Mouse (Mus musculus): ENCODE measurements around the gene Hhat. TPM values are rescaled to one million over a fixed set of nuclear protein-coding genes. Genes with fewer than 3 reads are reported as not detected.

The Hhat gene
- 12.6 and 15.5 TPM in 2 replicates for polyA plus RNA-seq (2011; ENCODE audit: insufficient read length, low read depth, missing spikeins)

DNA sequence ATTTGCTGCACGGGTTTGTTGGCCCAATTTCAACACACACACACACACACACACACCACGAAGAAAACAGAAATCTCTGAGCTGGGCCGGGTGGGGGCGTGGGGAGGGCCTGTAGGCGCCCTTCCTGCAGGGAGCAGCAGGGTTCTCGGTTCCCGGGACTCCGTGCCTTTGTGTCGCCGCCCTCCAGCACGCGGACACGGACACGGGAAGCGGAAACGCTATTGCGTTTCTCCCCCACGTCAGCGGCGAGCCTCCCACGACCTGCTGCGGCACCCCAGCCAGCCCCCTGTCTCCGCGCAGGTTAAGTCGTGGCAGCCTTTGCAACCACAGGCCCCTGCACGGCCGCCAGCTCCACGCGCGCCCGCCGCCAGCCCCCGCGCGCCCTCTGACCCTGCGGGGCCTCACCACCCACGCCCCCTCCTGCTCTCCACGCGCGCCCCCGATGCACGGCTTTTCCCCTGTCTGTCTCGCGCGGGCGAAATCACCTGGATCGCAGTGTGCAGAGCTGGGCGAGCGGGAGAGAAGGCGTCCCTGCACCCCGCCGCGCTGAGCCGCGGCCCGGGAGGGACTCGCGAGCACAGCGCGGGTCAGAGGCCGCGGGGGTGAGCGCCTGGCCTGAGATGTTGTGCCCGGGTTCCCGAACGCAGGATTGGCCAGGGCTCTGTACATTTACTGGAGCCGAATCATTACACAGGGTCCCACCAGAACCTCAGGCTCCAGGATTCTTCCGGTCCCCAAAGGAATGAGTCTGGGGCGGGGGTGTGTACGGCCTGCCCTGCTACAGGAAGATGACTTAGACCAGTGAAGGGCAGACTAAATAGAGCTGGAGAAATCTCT is at the start of gene Hhat:
Gene Hhat (minus strand): TSS at position 729 of the 837 bp plus-strand sequence.
- Histone ChIP-seq H3K4me1 (ENCODE audit: control insufficient read depth, insufficient read depth, low read length) (peaks cover 7% of the 10 kb centered on the region), H3K4me3 (ENCODE audit: insufficient read depth, low read length) (peak within 1 kb of the TSS; percentile 33), H3K27ac (ENCODE audit: insufficient read depth, low read length) (peak within 1 kb of the TSS; percentile 89)
- TF ChIP-seq POLR2A (IDR thresholded peaks at IDR 0.05; ENCODE audit: low read depth, low read length) (peak; percentile 72), CTCF (IDR thresholded peaks at IDR 0.05; ENCODE audit: borderline replicate concordance, insufficient read depth, low read length) (no peak)

DNA sequence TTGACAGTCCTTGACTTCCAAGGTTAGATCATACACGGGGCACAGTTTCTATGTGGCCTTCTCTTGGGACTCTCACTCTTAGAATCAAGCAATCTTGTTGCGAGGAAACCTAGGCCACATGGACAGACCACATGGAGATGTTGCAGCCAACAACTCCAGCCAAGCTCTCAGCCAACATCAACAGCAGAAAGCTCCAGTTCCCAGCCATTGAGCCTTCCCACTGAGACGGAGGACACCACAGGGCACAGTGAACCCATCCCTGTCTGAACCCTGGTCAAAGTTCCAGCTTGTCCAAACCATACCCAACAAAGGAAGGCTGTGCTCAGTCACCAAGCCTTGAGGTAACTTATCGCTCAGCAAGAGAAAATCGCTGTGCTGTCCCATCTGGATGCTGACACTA is 47.3 kb upstream of the Hhat start:
- H3K4me3 ChIP-seq (ENCODE audit: insufficient read depth, low read length), result no peak overlapping the region
- TF ChIP-seq CTCF (IDR thresholded peaks at IDR 0.05; ENCODE audit: borderline replicate concordance, insufficient read depth, low read length) (no peak), POLR2A (IDR thresholded peaks at IDR 0.05; ENCODE audit: low read depth, low read length) (no peak)

DNA sequence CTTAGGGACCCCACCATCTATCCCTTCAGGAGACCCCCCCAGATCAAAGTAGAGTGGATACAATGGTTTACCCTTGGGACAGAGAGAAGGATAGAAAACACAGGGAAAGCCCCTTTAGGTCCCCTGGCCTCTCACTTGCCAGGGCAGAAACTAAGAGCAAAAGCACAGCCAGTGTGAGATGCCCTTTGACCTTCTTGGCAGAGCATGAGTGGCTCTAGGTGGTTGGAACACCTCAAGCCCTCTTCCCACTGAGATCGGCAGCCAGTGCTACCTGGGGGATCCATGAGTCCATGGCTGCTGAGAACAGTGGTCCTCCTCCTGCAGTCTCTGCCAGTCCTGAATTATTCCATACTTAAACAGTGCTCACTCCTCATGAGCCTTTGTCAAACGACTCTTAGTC is 44.8 kb upstream of the Hhat start:
- Histone ChIP-seq H3K4me3 (ENCODE audit: insufficient read depth, low read length) (no peak overlapping the region), H3K27ac (ENCODE audit: insufficient read depth, low read length) (no peak overlapping the region), H3K4me1 (ENCODE audit: control insufficient read depth, insufficient read depth, low read length) (no peaks in the 10 kb centered on the region)
- TF ChIP-seq POLR2A (IDR thresholded peaks at IDR 0.05; ENCODE audit: low read depth, low read length) (no peak), CTCF (IDR thresholded peaks at IDR 0.05; ENCODE audit: borderline replicate concordance, insufficient read depth, low read length) (no peak)

More for the DNA sequence above, 47.3 kb upstream of the Hhat start:
- Histone ChIP-seq H3K4me1 (ENCODE audit: control insufficient read depth, insufficient read depth, low read length) (peaks cover 5% of the 10 kb centered on the region; the same call in 1 of the 2 replicates), H3K27ac (ENCODE audit: insufficient read depth, low read length) (no peak overlapping the region)

DNA sequence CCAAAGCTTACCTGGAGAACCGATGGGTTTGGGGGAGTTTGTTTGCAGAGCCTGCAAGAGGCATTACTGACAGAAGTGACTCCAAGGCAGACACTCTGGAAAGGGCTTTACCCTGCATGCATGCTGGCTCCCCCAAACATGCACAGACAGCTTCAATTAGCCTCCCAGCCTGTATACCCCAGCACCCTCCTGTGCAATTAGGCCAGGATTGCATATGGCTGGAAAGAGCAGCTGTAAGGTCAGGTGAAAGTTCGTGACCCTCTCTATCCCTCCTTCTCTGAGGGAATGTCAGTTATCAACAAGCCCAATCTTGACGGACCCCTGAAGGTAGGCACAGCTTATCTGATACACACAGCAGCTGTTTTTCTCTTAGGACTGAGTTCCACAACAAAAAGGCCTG is 43.7 kb upstream of the Hhat start:
- no peaks in the 10 kb centered on the region for H3K4me1 ChIP-seq (ENCODE audit: control insufficient read depth, insufficient read depth, low read length)
- no peak for TF ChIP-seq POLR2A (IDR thresholded peaks at IDR 0.05; ENCODE audit: low read depth, low read length)
- no peak for TF ChIP-seq CTCF (IDR thresholded peaks at IDR 0.05; ENCODE audit: borderline replicate concordance, insufficient read depth, low read length)
- no peak overlapping the region for H3K27ac ChIP-seq (ENCODE audit: insufficient read depth, low read length)
- no peak overlapping the region for H3K4me3 ChIP-seq (ENCODE audit: insufficient read depth, low read length)

DNA sequence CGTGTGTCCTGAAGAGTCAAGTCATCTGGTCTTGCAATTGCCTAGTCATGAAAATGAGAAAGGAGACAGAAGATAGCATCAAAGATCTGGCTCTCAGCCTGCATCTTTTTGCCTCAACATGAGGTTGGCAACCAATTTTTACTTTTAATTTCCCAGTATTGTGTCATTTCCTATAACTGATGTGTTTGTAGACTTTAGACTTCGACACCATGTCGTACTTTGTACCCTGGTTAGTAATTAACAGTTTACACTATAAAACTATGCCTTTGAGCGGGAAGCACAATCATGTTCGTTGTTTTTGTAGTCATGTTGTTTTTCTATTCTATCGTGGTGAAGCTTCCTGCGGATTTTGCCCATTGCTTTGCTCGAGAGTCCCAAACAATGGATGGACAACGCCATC is 41.7 kb upstream of the Hhat start:
- no peak overlapping the region for H3K4me3 ChIP-seq (ENCODE audit: insufficient read depth, low read length)
- H3K4me1 ChIP-seq (ENCODE audit: control insufficient read depth, insufficient read depth, low read length), result no peaks in the 10 kb centered on the region
- no peak overlapping the region for H3K27ac ChIP-seq (ENCODE audit: insufficient read depth, low read length)
- TF ChIP-seq POLR2A (IDR thresholded peaks at IDR 0.05; ENCODE audit: low read depth, low read length) (no peak), CTCF (IDR thresholded peaks at IDR 0.05; ENCODE audit: borderline replicate concordance, insufficient read depth, low read length) (no peak)

DNA sequence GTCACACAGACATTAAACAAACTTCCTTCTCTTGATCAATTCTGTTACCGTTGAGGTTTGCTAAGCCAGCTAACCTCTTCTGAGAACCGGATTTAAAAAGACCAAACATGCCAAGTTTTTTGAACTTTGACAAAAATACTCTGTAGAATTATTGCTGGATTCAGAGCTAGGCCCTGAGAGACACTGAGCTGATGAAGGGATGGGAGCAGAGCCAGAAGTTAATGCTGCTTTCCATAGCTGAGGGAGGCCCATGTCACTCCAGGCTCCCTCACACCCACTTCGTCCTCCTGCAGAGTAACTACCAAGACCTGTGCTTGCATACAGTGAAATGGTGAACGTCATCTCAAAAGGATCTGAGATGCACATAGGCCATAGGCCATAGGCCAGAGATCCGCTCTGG is 41.3 kb upstream of the Hhat start:
- no peak for TF ChIP-seq CTCF (IDR thresholded peaks at IDR 0.05; ENCODE audit: borderline replicate concordance, insufficient read depth, low read length)
- no peak overlapping the region for H3K4me3 ChIP-seq (ENCODE audit: insufficient read depth, low read length)
- H3K27ac ChIP-seq (ENCODE audit: insufficient read depth, low read length), result no peak overlapping the region
- H3K4me1 ChIP-seq (ENCODE audit: control insufficient read depth, insufficient read depth, low read length), result no peaks in the 10 kb centered on the region

DNA sequence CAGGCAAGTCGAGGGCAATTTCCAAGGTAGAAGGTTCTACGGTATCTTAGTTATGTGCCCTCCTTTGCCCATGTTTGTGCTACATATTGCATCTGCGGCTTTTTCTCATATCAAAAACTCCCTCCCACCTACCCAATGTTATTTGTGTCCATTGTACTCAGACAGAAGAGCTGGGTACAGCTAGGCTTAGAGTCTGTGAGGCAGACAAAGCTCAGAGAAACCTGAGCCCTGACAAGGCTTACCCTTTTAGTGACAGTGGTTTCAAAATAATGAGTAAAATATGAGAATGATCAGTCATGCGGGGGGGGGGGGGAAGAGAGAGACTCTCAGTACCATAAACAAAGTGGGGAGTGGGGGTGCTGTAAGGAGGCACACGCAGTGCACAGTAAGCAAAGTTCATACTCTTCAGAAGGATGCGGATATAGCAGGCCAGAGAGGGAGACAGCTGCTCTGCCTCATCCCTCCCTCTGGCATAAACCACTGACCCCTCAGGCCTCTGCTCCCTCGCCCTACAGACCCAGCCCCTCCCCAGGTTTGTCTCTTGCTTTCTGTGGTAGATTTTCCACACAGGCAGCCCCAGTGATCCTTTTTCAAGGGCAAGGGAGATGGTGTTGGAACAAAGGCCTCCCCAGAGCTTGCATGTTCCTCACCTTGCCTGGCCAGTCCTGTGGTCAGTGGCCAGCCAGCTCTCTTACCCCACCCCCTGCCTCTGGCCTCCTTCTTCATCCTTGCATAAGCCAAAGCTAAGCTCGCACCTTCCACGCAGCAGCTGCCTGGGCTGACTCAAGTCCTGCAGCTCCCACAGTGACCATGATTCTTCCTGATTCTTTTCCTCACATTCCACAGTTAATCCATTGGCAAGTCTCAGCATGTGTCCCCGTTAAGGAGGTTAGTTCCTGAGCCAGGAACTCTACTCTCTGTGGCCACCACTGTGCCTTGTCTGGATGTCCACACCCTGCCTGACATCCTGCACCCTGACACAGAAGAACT is 35.4 kb upstream of the Hhat start:
- Histone ChIP-seq H3K4me1 (ENCODE audit: control insufficient read depth, insufficient read depth, low read length) (no peaks in the 10 kb centered on the region), H3K4me3 (ENCODE audit: insufficient read depth, low read length) (no peak overlapping the region), H3K27ac (ENCODE audit: insufficient read depth, low read length) (peak overlapping the region; percentile 41)
- TF ChIP-seq CTCF (IDR thresholded peaks at IDR 0.05; ENCODE audit: borderline replicate concordance, insufficient read depth, low read length) (no peak), POLR2A (IDR thresholded peaks at IDR 0.05; ENCODE audit: low read depth, low read length) (no peak)

DNA sequence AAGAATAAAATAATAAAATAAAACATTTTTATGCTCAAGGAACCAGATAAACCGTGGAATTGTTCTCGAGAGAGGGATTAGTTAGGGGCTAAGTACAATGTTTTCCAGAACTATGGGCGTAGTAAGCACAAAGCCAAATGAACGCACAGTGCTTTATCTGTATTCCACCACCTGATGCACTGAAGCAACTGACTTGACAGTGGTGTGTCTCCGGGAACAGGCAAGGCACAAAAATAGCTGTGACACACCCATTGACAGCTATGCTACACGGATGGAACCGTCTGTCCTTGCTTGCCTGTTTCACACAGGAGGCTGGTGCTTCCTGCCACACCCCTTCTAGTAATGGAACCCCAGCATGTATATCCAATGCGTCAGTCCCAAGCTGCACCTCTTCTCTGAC is 29.3 kb upstream of the Hhat start:
- no peak overlapping the region for H3K4me3 ChIP-seq (ENCODE audit: insufficient read depth, low read length)
- H3K4me1 ChIP-seq (ENCODE audit: control insufficient read depth, insufficient read depth, low read length), result peaks cover 13% of the 10 kb centered on the region
- H3K27ac ChIP-seq (ENCODE audit: insufficient read depth, low read length), result peak overlapping the region; percentile 39; the same call in 1 of the 2 replicates
- TF ChIP-seq CTCF (IDR thresholded peaks at IDR 0.05; ENCODE audit: borderline replicate concordance, insufficient read depth, low read length) (no peak), POLR2A (IDR thresholded peaks at IDR 0.05; ENCODE audit: low read depth, low read length) (no peak)

DNA sequence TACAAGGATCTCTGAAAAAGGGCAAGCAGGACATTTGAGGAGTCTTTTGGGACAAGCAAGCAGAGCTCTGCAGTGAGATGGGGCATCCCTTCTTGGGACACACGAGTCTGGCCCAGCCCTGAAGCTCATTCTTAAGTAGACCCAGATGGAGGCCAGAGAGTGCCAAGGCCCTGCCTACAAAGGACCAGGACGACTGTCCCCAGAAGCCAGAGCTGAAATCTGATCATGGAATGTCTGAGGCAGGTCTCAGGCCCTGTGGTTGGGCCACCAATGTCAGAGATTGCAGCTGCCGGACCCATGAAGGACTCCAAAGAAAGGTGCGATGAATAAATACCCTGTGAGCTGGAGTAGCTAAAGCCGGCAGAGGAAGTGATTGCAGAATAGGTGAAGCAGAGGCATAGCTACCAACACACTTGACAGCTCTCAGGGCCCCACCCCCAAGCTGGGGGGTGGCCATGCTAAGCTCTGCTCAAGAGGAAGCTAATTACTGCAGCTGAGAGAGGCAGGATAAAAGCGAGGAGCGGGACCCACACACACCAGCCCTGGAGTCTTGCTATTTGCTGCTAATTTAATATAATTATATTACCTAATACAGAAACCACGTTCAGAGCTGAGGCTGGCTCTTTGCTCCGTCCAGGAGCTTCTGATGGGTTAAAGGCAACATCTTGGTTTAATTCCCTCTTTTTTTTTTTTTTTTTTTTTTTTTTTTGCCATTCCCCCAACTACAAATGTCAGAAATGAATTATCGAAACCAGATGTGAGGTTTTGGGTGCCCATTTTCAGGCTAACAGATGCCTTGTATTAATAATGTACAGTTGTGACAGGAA is 28.4 kb upstream of the Hhat start:
- TF ChIP-seq POLR2A (IDR thresholded peaks at IDR 0.05; ENCODE audit: low read depth, low read length), result no peak
- TF ChIP-seq CTCF (IDR thresholded peaks at IDR 0.05; ENCODE audit: borderline replicate concordance, insufficient read depth, low read length), result no peak
- Histone ChIP-seq H3K4me1 (ENCODE audit: control insufficient read depth, insufficient read depth, low read length) (peaks cover 13% of the 10 kb centered on the region), H3K4me3 (ENCODE audit: insufficient read depth, low read length) (no peak overlapping the region), H3K27ac (ENCODE audit: insufficient read depth, low read length) (peak overlapping the region; percentile 85)
